Mouse (Mus musculus): ENCODE results near the gene Scaper.

- no peak for TF ChIP-seq MAFK (IDR thresholded peaks at IDR 0.05; ENCODE audit: insufficient read depth, low read depth, low read length)
- no peak for TF ChIP-seq CHD2 (IDR thresholded peaks at IDR 0.05; ENCODE audit: low read depth, low read length)
- peak; percentile 73 for TF ChIP-seq ZNF384 (IDR thresholded peaks at IDR 0.05; ENCODE audit: low read depth, low read length)
- no peak for TF ChIP-seq HCFC1 (IDR thresholded peaks at IDR 0.05; ENCODE audit: borderline replicate concordance, insufficient read depth, low read length)
These were observed 675 bp downstream of the Scaper start for GRCm38 (mm10) chr9:55937224-55937663.
